ENCODE assay signal across 10 mouse cellular contexts in the genomic region with DNA sequence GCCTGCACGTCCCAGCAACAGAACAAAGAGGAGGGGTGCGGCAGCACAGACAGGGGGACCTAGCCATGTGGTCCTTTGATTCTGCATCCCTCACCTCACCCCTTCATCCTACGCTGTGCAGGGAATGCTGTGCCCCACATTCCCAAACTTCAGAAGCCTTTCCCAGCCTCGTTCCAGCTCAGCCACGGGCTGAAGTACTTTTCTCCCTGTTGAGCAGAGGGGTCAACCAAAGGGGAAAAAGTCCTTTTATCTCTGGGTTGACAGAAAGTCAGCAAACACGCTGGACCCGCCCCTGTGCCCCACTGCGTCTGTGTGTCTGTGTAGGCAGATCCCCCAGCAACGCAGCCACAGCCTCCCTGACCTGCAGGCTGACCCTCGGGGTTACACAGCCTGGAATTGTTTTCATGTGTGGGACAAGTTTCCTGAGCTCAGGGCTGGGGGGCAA. TPM values are rescaled to one million over a fixed set of nuclear protein-coding genes. Genes with fewer than 3 reads are reported as not detected.
A peak's percentile ranks its signal among the peaks of the same experiment; 100 is the strongest.
DNase-seq lines count a peak whose midpoint lies in the region; ATAC-seq lines count a peak whose summit lies in the region.
"Had no signal": no experiment of that assay in that cellular context is flagged by ENCODE, and none has a peak within 500 bp of the region (broad histone marks: within the 10 kb centered on the region; RNA-seq: fewer than 3 reads in every experiment).

No protein-coding gene starts in this region.

- no peaks in the 10 kb centered on the region for H3K36me3 ChIP-seq in heart, embryonic 16.5 days (ENCODE audit: control insufficient read depth, insufficient read depth)
- H3K36me3 ChIP-seq in neural tube, embryonic 15.5 days, result no peaks in the 10 kb centered on the region
- no peaks in the 10 kb centered on the region for H3K36me3 ChIP-seq in liver, embryonic 16.5 days (ENCODE audit: control insufficient read depth, insufficient read depth)
- H3K36me3 ChIP-seq: liver, embryonic 15.5 days had no signal

- 6% methylated on average over 10 of the region's 10 CpGs for WGBS in heart, embryonic 16.5 days
- 5% methylated on average over 10 of the region's 10 CpGs for WGBS in neural tube, embryonic 15.5 days
- 22% methylated on average over 10 of the region's 10 CpGs for WGBS in liver, embryonic 16.5 days (ENCODE audit: insufficient replicate concordance)

- no peak; the same call in 1 of the 2 replicates for ATAC-seq in heart, embryonic 16.5 days (replicated peaks; ENCODE audit: extremely low read depth, insufficient read depth, low FRiP score)
- ATAC-seq in neural tube, embryonic 15.5 days (ENCODE audit: low FRiP score), result no peak
- peak; percentile 61 for ATAC-seq in liver, embryonic 16.5 days (ENCODE audit: low read depth)

- peak overlapping the region; percentile 38; the same call in 1 of the 2 replicates for H3K9ac ChIP-seq in heart, embryonic 16.5 days (ENCODE audit: low read length)
- H3K9ac ChIP-seq in neural tube, embryonic 15.5 days (replicated peaks), result no peak overlapping the region
- no peak overlapping the region for H3K9ac ChIP-seq in liver, embryonic 16.5 days (ENCODE audit: low read depth, low read length)
- H3K9ac ChIP-seq: liver, embryonic 15.5 days had no signal

- H3K27ac ChIP-seq in heart, embryonic 16.5 days (ENCODE audit: low read length), result no peak overlapping the region
- H3K27ac ChIP-seq in neural tube, embryonic 15.5 days (replicated peaks), result no peak overlapping the region
- H3K27ac ChIP-seq in liver, embryonic 16.5 days (ENCODE audit: low read length), result no peak overlapping the region
- H3K27ac ChIP-seq: liver, embryonic 15.5 days had no signal

- intact Hi-C loops in heart, postnatal 25 days (cut with DNase I), result no loop called here

- peak overlapping the region; percentile 35 for H3K4me2 ChIP-seq in heart, embryonic 16.5 days (ENCODE audit: low read depth, low read length)
- H3K4me2 ChIP-seq in neural tube, embryonic 15.5 days, result no peak overlapping the region
- H3K4me2 ChIP-seq in liver, embryonic 16.5 days (ENCODE audit: low read depth, low read length), result no peak overlapping the region
- H3K4me2 ChIP-seq: liver, embryonic 15.5 days had no signal

- H3K4me3 ChIP-seq in heart, embryonic 16.5 days (ENCODE audit: low read length), result no peak overlapping the region
- no peak overlapping the region for H3K4me3 ChIP-seq in neural tube, embryonic 15.5 days (replicated peaks)
- no peak overlapping the region for H3K4me3 ChIP-seq in liver, embryonic 16.5 days (ENCODE audit: low read depth, low read length)
- H3K4me3 ChIP-seq: liver, embryonic 15.5 days had no signal

- peaks cover 12% of the 10 kb centered on the region; the same call in 1 of the 2 replicates for H3K4me1 ChIP-seq in heart, embryonic 16.5 days (ENCODE audit: control insufficient read depth, insufficient read depth, low read length)
- peaks cover 34% of the 10 kb centered on the region for H3K4me1 ChIP-seq in neural tube, embryonic 15.5 days
- H3K4me1 ChIP-seq in liver, embryonic 16.5 days (ENCODE audit: control insufficient read depth, low read depth, low read length), result no peaks in the 10 kb centered on the region
- H3K4me1 ChIP-seq: liver, embryonic 15.5 days had no signal

- DNase-seq in heart, postnatal 25 days (ENCODE audit: low spot score), result no peak
- peak; percentile 78 for DNase-seq in neural tube, embryonic 10.5 days (ENCODE audit: extremely low spot score, low spot score)
- no peak for DNase-seq in right cerebral cortex, postnatal 25 days
- no peak for DNase-seq in c-Kit-positive CD71-positive TER-119-positive erythroid progenitor cells, embryonic 14.5 days (ENCODE audit: low spot score)
- no peak for DNase-seq in testis, postnatal 14 days (ENCODE audit: low spot score)

- H3K27me3 ChIP-seq in heart, embryonic 16.5 days (ENCODE audit: control insufficient read depth, insufficient read depth, low read length), result no peaks in the 10 kb centered on the region
- H3K27me3 ChIP-seq in neural tube, embryonic 15.5 days (replicated peaks), result no peaks in the 10 kb centered on the region
- no peaks in the 10 kb centered on the region for H3K27me3 ChIP-seq in liver, embryonic 16.5 days (ENCODE audit: control insufficient read depth, insufficient read depth, low read depth, low read length)
- H3K27me3 ChIP-seq: liver, embryonic 15.5 days had no signal

- peaks cover 5% of the 10 kb centered on the region; the same call in 1 of the 2 replicates for H3K9me3 ChIP-seq in heart, embryonic 16.5 days (replicated peaks; ENCODE audit: control insufficient read depth, low read length)
- no peaks in the 10 kb centered on the region for H3K9me3 ChIP-seq in neural tube, embryonic 15.5 days (replicated peaks)
- H3K9me3 ChIP-seq in liver, embryonic 16.5 days (replicated peaks; ENCODE audit: control insufficient read depth, low read length), result no peaks in the 10 kb centered on the region; the same call in 1 of the 2 replicates

RNA-seq across cellular contexts. Expression of gene Sdk2, which starts 18.9 kb away (rescaled TPM):
- polyA plus RNA-seq in heart, embryonic 16.5 days (2015; fragmentation: Nextera tagmentation; extraction: Ambion mirVana), result 1.1 and 2.1 TPM in 2 replicates
- total RNA-seq in heart, postnatal 25 days (2021), result 1 to 10 TPM; 1.2 to 2.0 TPM
- 3.7 and 4.6 TPM in 2 replicates for polyA plus RNA-seq in neural tube, embryonic 15.5 days (2015; fragmentation: Nextera tagmentation; extraction: Ambion mirVana)
- polyA plus RNA-seq in liver, embryonic 16.5 days (2015; fragmentation: Nextera tagmentation; extraction: Ambion mirVana), result 0.08 and 0.35 TPM in 2 replicates
- total RNA-seq: common myeloid progenitor, adult 5-6 weeks had no signal
